Mouse (Mus musculus) gastrocnemius, postnatal 36 days (tissue): ENCODE measurements around the gene Hist1h2ag. TPM values are rescaled to one million over a fixed set of nuclear protein-coding genes. Genes with fewer than 3 reads are reported as not detected.
A peak's percentile ranks its signal among the peaks of the same experiment; 100 is the strongest.

Source experiments
- DNase-seq, 2 experiments: peaks; one replicate each; pipeline ENCODE4 v3.0.0; 2022
- intact Hi-C: fragments of 180-260 bp; cut with DNase I; formaldehyde crosslinking; loops from one replicate; pipeline ENCODE4 v1.15.1; 2025
- total RNA-seq, 2 experiments: library from RNA; stranded (reverse); gene quantifications; 2 replicates each; pipeline ENCODE4 v1.2.3; 2021

The Hist1h2ag gene
- total RNA-seq, 2 experiments from 2014 or later, result 8.7 to 11.6 TPM

- DNase-seq, result no peak
- intact Hi-C loops, result loop anchor here (10.0 kb wide), 2 partner anchors 215 to 1715 kb away; partner anchors contain the start of genes Hist1h2ab, Hist1h3b and Hist1h4b
Observed at GRCm38 (mm10) chr13:22039951-22040463, 2.7 kb downstream of the Hist1h2ag start.

- no peak for DNase-seq
- intact Hi-C loops, result loop anchor here (10.0 kb wide), 1 partner anchor 215 kb away; no protein-coding TSS in a partner anchor
Observed at GRCm38 (mm10) chr13:22039364-22039763, 3.4 kb downstream of the Hist1h2ag start.

GRCm38 (mm10) chr13:22037415-22037814, 5.3 kb downstream of the Hist1h2ag start:
- intact Hi-C loops, result loop anchor here (10.0 kb wide), 1 partner anchor 213 kb away; no protein-coding TSS in a partner anchor
- no peak for DNase-seq

- DNase-seq, result no peak
- intact Hi-C loops, result loop anchor here (10.0 kb wide), 1 partner anchor 212 kb away; no protein-coding TSS in a partner anchor
Observed at GRCm38 (mm10) chr13:22036986-22037385, 5.8 kb downstream of the Hist1h2ag start.

GRCm38 (mm10) chr13:22036149-22036956, 6.4 kb downstream of the Hist1h2ag start:
- intact Hi-C loops, result loop anchor here (10.0 kb wide), 1 partner anchor 212 kb away; no protein-coding TSS in a partner anchor
- DNase-seq, result no peak

GRCm38 (mm10) chr13:22035267-22036148, 7.2 kb downstream of the Hist1h2ag start, which contains the start of the genes Hist1h2ah and Hist1h2bk:
Gene Hist1h2ah (minus strand): TSS chr13:22035568.
Gene Hist1h2bk (plus strand): TSS chr13:22035870.
- peak; percentile 51 to 60 for DNase-seq
- intact Hi-C loops, result loop anchor here (10.0 kb wide), 1 partner anchor 211 kb away; no protein-coding TSS in a partner anchor

- intact Hi-C loops, result loop anchor here (10.0 kb wide), 1 partner anchor 210 kb away; no protein-coding TSS in a partner anchor
- no peak for DNase-seq
Observed at GRCm38 (mm10) chr13:22034443-22035266, 8.1 kb downstream of the Hist1h2ag start.

GRCm38 (mm10) chr13:22033741-22034442, 8.9 kb downstream of the Hist1h2ag start:
- intact Hi-C loops, result loop anchor here (10.0 kb wide), 1 partner anchor 209 kb away; no protein-coding TSS in a partner anchor
- no peak for DNase-seq

- intact Hi-C loops, result loop anchor here (10.0 kb wide), 1 partner anchor 206 kb away; no protein-coding TSS in a partner anchor
- DNase-seq, result no peak
Observed at GRCm38 (mm10) chr13:22030493-22030892, 12.3 kb downstream of the Hist1h2ag start.

- intact Hi-C loops, result loop anchor here (5.0 to 10.0 kb wide), 6 partner anchors 175 to 1487 kb away; no protein-coding TSS in a partner anchor
- DNase-seq, result no peak
Observed at GRCm38 (mm10) chr13:22029928-22030327, 12.8 kb downstream of the Hist1h2ag start.

- peak; percentile 93 to 98 for DNase-seq
- intact Hi-C loops, result loop anchor here (1.0 to 10.0 kb wide), 6 partner anchors 55 to 1488 kb away; no protein-coding TSS in a partner anchor
Observed at GRCm38 (mm10) chr13:22028673-22029460, 13.9 kb downstream of the Hist1h2ag start.

- intact Hi-C loops, result loop anchor here (5.0 to 10.0 kb wide), 5 partner anchors 172 to 1491 kb away; no protein-coding TSS in a partner anchor
- peak; percentile 67 to 81 for DNase-seq
Observed at GRCm38 (mm10) chr13:22026058-22027031, 16.4 kb downstream of the Hist1h2ag start.

- intact Hi-C loops, result loop anchor here (5.0 to 10.0 kb wide), 2 partner anchors 167 to 1425 kb away; no protein-coding TSS in a partner anchor
- peak; percentile 73 for DNase-seq
Observed at GRCm38 (mm10) chr13:22022241-22022640, 20.5 kb downstream of the Hist1h2ag start.

- intact Hi-C loops, result loop anchor here (2.0 to 10.0 kb wide), 3 partner anchors 47 to 1426 kb away; no protein-coding TSS in a partner anchor
- no peak for DNase-seq
Observed at GRCm38 (mm10) chr13:22021581-22021980, 21.2 kb downstream of the Hist1h2ag start.

- intact Hi-C loops, result loop anchor here (2.0 to 10.0 kb wide), 3 partner anchors 46 to 1426 kb away; no protein-coding TSS in a partner anchor
- peak; percentile 50 to 57 for DNase-seq
Observed at GRCm38 (mm10) chr13:22020901-22021339, 21.8 kb downstream of the Hist1h2ag start.
